Mouse (Mus musculus) bone marrow, adult 2 months (tissue): ENCODE measurements around the gene Gm29609. TPM values are rescaled to one million over a fixed set of nuclear protein-coding genes. Genes with fewer than 3 reads are reported as not detected.

ENCODE experiments used
- H3K27ac ChIP-seq: fragments of 200-500 bp; 2 replicates; pipeline ENCODE4 v1.5.1; 2012; ENCODE audit warnings: low read depth, mild to moderate bottlenecking, control low read depth, inconsistent platforms, low read length; ENCODE audit not compliant: control insufficient read depth, poor library complexity, insufficient read depth
- H3K4me1 ChIP-seq: fragments of 200-500 bp; 2 replicates; pipeline ENCODE4 v1.6.1; 2011; ENCODE audit warnings: low read length; ENCODE audit not compliant: control insufficient read depth, insufficient read depth
- H3K4me3 ChIP-seq: fragments of 200-500 bp; replicated peaks from 2 replicates; pipeline ENCODE3; 2011; ENCODE audit warnings: mild to moderate bottlenecking, low read depth, low read length, control low read depth; ENCODE audit not compliant: control insufficient read depth
- CTCF ChIP-seq: fragments of 200-500 bp; IDR thresholded peaks from 2 replicates; pipeline ENCODE4 v1.5.1; 2011; ENCODE audit warnings: low read length, control low read depth; ENCODE audit not compliant: control insufficient read depth, insufficient read depth
- POLR2A ChIP-seq: fragments of 200-500 bp; IDR thresholded peaks from 2 replicates; pipeline ENCODE4 v1.6.1; 2011; ENCODE audit warnings: low read depth, mild to moderate bottlenecking, control low read depth, low read length, borderline replicate concordance; ENCODE audit not compliant: control insufficient read depth
- WGBS: fragments of 180-500 bp; shearing (Covaris S2); methylation state at CpG from one replicate; pipeline ENCODE4 v1.1.7; 2018; 5-methylcytosine and 5-hydroxymethylcytosine counted together
- polyA plus RNA-seq: library from polyadenylated mRNA; stranded (reverse); fragments of >200 nt; gene quantifications from 2 replicates; pipeline ENCODE4 v1.2.4, GENCODE M21; 2011; ENCODE audit warnings: low replicate concordance; ENCODE audit not compliant: missing spikeins, insufficient read depth, insufficient read length

Gm29609 gene
- polyA plus RNA-seq, 1 experiment, result not detected

DNA sequence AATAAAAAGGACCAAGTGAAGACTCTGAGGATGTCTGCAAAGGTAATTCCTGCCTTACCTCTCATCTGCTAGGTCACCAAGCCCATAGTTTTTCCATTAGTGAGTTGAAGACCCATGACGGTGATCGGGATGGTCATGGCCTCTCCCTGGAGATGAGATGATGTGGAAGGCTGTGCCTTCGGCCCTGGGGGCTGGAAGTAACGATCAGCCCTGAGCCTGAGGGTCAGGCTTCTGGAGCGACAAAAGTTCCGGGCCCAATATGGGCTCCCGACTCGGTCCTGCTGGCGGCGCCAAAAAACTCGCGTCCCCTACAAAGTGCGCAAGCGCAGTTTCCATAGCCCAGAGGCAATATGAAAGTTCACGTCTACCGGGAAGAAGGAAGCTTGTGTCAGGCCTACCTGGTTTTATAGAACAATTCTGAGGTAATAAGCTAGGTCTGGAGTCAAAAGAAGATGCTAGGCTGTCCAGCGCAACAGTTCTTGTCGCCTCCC is 71.7 kb downstream of the Gm29609 start, which contains the start of gene Slc30a3:
Slc30a3 (minus strand) TSS at position 238 of the 491 bp plus-strand sequence.
- WGBS, result 89% methylated on average over 18 of the region's 18 CpGs
- Histone ChIP-seq H3K27ac (no peak within 1 kb of the TSS), H3K4me1 (no peaks in the 10 kb centered on the region), H3K4me3 (no peak within 1 kb of the TSS)
- TF ChIP-seq CTCF (no peak), POLR2A (no peak)

GRCm38 (mm10) chr5:31105814-31106335 is 73.8 kb downstream of the Gm29609 start, which contains the start of gene Dnajc5g:
TSS of gene Dnajc5g (plus strand) at chr5:31106285.
- no peak for TF ChIP-seq POLR2A
- TF ChIP-seq CTCF, result no peak
- no peak within 1 kb of the TSS for H3K4me3 ChIP-seq
- no peaks in the 10 kb centered on the region for H3K4me1 ChIP-seq
- 46% methylated on average over 9 of the region's 9 CpGs for WGBS
- H3K27ac ChIP-seq, result no peak within 1 kb of the TSS

- TF ChIP-seq CTCF (no peak), POLR2A (no peak)
- H3K4me3 ChIP-seq, result no peak overlapping the region
- no peak overlapping the region for H3K27ac ChIP-seq
- no peaks in the 10 kb centered on the region; the same call in 1 of the 2 replicates for H3K4me1 ChIP-seq
- 39% methylated on average over 11 of the region's 11 CpGs for WGBS
These were observed 83.8 kb downstream of the Gm29609 start for GRCm38 (mm10) chr5:31095711-31096480.

- Histone ChIP-seq H3K4me1 (no peaks in the 10 kb centered on the region; the same call in 1 of the 2 replicates), H3K27ac (no peak overlapping the region), H3K4me3 (peak overlapping the region; percentile 21)
- TF ChIP-seq POLR2A, result no peak
- no peak for TF ChIP-seq CTCF
- WGBS, result 2% methylated on average over 59 of the region's 59 CpGs
These were observed 84.7 kb downstream of the Gm29609 start for GRCm38 (mm10) chr5:31094799-31095691.

Other genes starting within 250 kb of the Gm29609 start
- gene Cgref1, start 234.3 kb downstream of the Gm29609 start, polyA plus RNA-seq, result 1.0 TPM in 1 of 2 replicates, not detected in the other
- gene Preb, start 219.6 kb downstream of the Gm29609 start, polyA plus RNA-seq, result 138 and 214 TPM in 2 replicates
- not detected in 2 replicates for gene Tcf23, start 211.2 kb downstream of the Gm29609 start, polyA plus RNA-seq
- 53.2 and 95.6 TPM in 2 replicates for gene Atraid, start 131.6 kb downstream of the Gm29609 start, polyA plus RNA-seq
- gene Slc5a6, start 131.0 kb downstream of the Gm29609 start, polyA plus RNA-seq, result 1.6 and 3.6 TPM in 2 replicates
- gene Cad, start 125.1 kb downstream of the Gm29609 start, polyA plus RNA-seq, result 9.7 and 21.8 TPM in 2 replicates
- not detected in 2 replicates for gene Dnajc5g, start 73.6 kb downstream of the Gm29609 start, polyA plus RNA-seq
- not detected in 2 replicates for gene Slc30a3, start 71.7 kb downstream of the Gm29609 start, polyA plus RNA-seq
- not detected in 2 replicates for gene Trim54, start 63.2 kb downstream of the Gm29609 start, polyA plus RNA-seq
- not detected in 2 replicates for gene Ucn, start 41.1 kb downstream of the Gm29609 start, polyA plus RNA-seq
- gene Mpv17, start 25.7 kb downstream of the Gm29609 start, polyA plus RNA-seq, result 5.3 and 14.4 TPM in 2 replicates
- gene Gtf3c2, start 233 bp upstream of the Gm29609 start, polyA plus RNA-seq, result 32.1 and 67.3 TPM in 2 replicates
- 32.5 and 42.0 TPM in 2 replicates for gene Snx17, start 13.3 kb upstream of the Gm29609 start, polyA plus RNA-seq
- 21.7 and 57.4 TPM in 2 replicates for gene Eif2b4, start 13.5 kb upstream of the Gm29609 start, polyA plus RNA-seq
- 28.8 and 54.0 TPM in 2 replicates for gene Zfp513, start 22.4 kb upstream of the Gm29609 start, polyA plus RNA-seq
- 97.5 and 147 TPM in 2 replicates for gene Ppm1g, start 40.8 kb upstream of the Gm29609 start, polyA plus RNA-seq
- 51.1 and 93.7 TPM in 2 replicates for gene Nrbp1, start 61.0 kb upstream of the Gm29609 start, polyA plus RNA-seq
- gene Gm9970, start 61.3 kb upstream of the Gm29609 start, polyA plus RNA-seq, result not detected in 2 replicates
- gene Krtcap3, start 71.8 kb upstream of the Gm29609 start, polyA plus RNA-seq, result 10.6 and 20.0 TPM in 2 replicates
- 12.0 and 41.2 TPM in 2 replicates for gene Ift172, start 111.2 kb upstream of the Gm29609 start, polyA plus RNA-seq
- not detected in 2 replicates for gene Fndc4, start 116.2 kb upstream of the Gm29609 start, polyA plus RNA-seq
- gene Gckr, start 117.5 kb upstream of the Gm29609 start, polyA plus RNA-seq, result 3.7 TPM in 1 of 2 replicates, not detected in the other